Mouse (Mus musculus) megakaryocyte, embryonic 14.5 days (primary cell): Measurements from ENCODE around the gene Rasgef1b.

Experiments
- FLI1 ChIP-seq: IDR thresholded peaks from 2 replicates; pipeline ENCODE4 v1.6.1; 2012; ENCODE audit warnings: low read length, inconsistent platforms, mixed read lengths
- GATA1 ChIP-seq: IDR thresholded peaks from 3 replicates; pipeline ENCODE4 v1.6.1; 2012; ENCODE audit warnings: mixed read lengths, low read length, inconsistent platforms, borderline replicate concordance

GRCm38 (mm10) chr5:99236888-99237752 lies 491.7 kb downstream of the Rasgef1b start:
- TF ChIP-seq GATA1 (no peak), FLI1 (no peak)
